Mouse (Mus musculus): Measurements from ENCODE around the gene Gdpgp1. TPM values are rescaled to one million over a fixed set of nuclear protein-coding genes. Genes with fewer than 3 reads are reported as not detected.

Gdpgp1 gene
- total and polyA plus RNA-seq, 3 experiments = 2.0 to 3.6 (median 3.0) TPM

GRCm38 (mm10) chr7:80200588-80200945 is 32.1 kb upstream of the Gdpgp1 start (continued):
- TF ChIP-seq MAZ (IDR thresholded peaks at IDR 0.05; ENCODE audit: low read depth, low read length) (no peak), TBP (conservative IDR thresholded peaks at IDR 0.05; ENCODE audit: low read depth, low read length) (no peak), EP300 (IDR thresholded peaks at IDR 0.05; ENCODE audit: low read length) (no peak), ETS1 (conservative IDR thresholded peaks at IDR 0.05; ENCODE audit: low read depth, low read length) (no peak), CTCF (conservative IDR thresholded peaks at IDR 0.05 in 1 of 2, IDR thresholded peaks at IDR 0.05 in 1 of 2; ENCODE audit: low read depth in 2 of 2, low read length in 2 of 2) (peak in 1 of 2 experiments; percentile 30; a peak in 1 of 4 replicates), MYC (IDR thresholded peaks at IDR 0.05; ENCODE audit: low read depth, low read length) (no peak), TCF12 (IDR thresholded peaks at IDR 0.05; ENCODE audit: low read depth, low read length) (no peak), UBTF (IDR thresholded peaks at IDR 0.05; ENCODE audit: low read depth, low read length) (no peak)

- Histone ChIP-seq H3K9me3 (replicated peaks; ENCODE audit: low read length) (no peaks in the 10 kb centered on the region), H3K36me3 (replicated peaks in 1 of 2; ENCODE audit: control insufficient read depth in 1 of 2, insufficient read depth in 1 of 2, low read length in 1 of 2) (peaks cover 4 to 7% of the 10 kb centered on the region in 2 experiments), H3K9ac (ENCODE audit: insufficient read depth, low read depth) (no peak overlapping the region), H3K4me3 (replicated peaks in 1 of 3; ENCODE audit: low read depth in 2 of 3, low read length in 2 of 3, poor library complexity in 1 of 3) (no peak overlapping the region), H3K4me1 (ENCODE audit: control insufficient read depth in 1 of 2, insufficient read depth in 2 of 2) (peaks cover 46 to 83% of the 10 kb centered on the region in 2 experiments), H3K27me3 (replicated peaks) (no peaks in the 10 kb centered on the region), H3K27ac (ENCODE audit: insufficient read depth, low read depth) (0 out of 2 replicates have a peak overlapping the region, but pooled peaks have one; percentile 6), H3K79me2 (replicated peaks; ENCODE audit: control insufficient read depth, extremely low read depth, insufficient read depth, poor library complexity, severe bottlenecking) (peaks cover 55% of the 10 kb centered on the region), H3K4me2 (ENCODE audit: insufficient read depth, low read depth, poor library complexity, severe bottlenecking) (peak overlapping the region; percentile 90)
- TF ChIP-seq MAZ (IDR thresholded peaks at IDR 0.05; ENCODE audit: low read depth, low read length) (peak; percentile 54; the same call in 1 of the 2 replicates), CHD1 (IDR thresholded peaks at IDR 0.05; ENCODE audit: low read depth, low read length) (0 out of 2 replicates have a peak, but pooled peaks have one; percentile 2), JUND (conservative IDR thresholded peaks at IDR 0.05; ENCODE audit: low read depth, low read length) (no peak), POLR2A (IDR thresholded peaks at IDR 0.05; ENCODE audit: low read depth, low read length) (no peak), MEF2A (IDR thresholded peaks at IDR 0.05; ENCODE audit: borderline replicate concordance, low read depth, low read length) (no peak), BHLHE40 (IDR thresholded peaks at IDR 0.05; ENCODE audit: low read depth, low read length) (peak; percentile 61), IRF4 (IDR thresholded peaks at IDR 0.05; ENCODE audit: low read depth, low read length) (peak; percentile 49), EP300 (IDR thresholded peaks at IDR 0.05; ENCODE audit: low read length) (peak; percentile 24; the same call in 1 of the 2 replicates), ZC3H11A (IDR thresholded peaks at IDR 0.05; ENCODE audit: low read depth, low read length) (no peak), ETS1 (conservative IDR thresholded peaks at IDR 0.05; ENCODE audit: low read depth, low read length) (peak; percentile 65), TCF12 (IDR thresholded peaks at IDR 0.05; ENCODE audit: low read depth, low read length) (0 out of 2 replicates have a peak, but pooled peaks have one; percentile 40)
- in situ Hi-C loops (cut with MboI; ENCODE audit: low pct_ligation_motif_present, low pct_unique_long_range_greater_than_20kb, low sequenced_read_pairs) = no loop called here
- dilution Hi-C loops (cut with MboI; ENCODE audit: extremely low pct_ligation_motif_present, extremely low pct_unique_long_range_greater_than_20kb, low sequenced_read_pairs) = no loop called here
- DNase-seq (ENCODE audit: extremely low read depth) = no peak
Observed at GRCm38 (mm10) chr7:80200963-80201539, 31.6 kb upstream of the Gdpgp1 start.

GRCm38 (mm10) chr7:80201888-80202540 is 30.7 kb upstream of the Gdpgp1 start:
- peaks cover 4 to 7% of the 10 kb centered on the region in 2 experiments for H3K36me3 ChIP-seq (replicated peaks in 1 of 2; ENCODE audit: control insufficient read depth in 1 of 2, insufficient read depth in 1 of 2, low read length in 1 of 2)
- no peak for TF ChIP-seq CHD2 (IDR thresholded peaks at IDR 0.05; ENCODE audit: low read length)
- H3K4me2 ChIP-seq (ENCODE audit: insufficient read depth, low read depth, poor library complexity, severe bottlenecking) = no peak overlapping the region
- H3K9ac ChIP-seq (ENCODE audit: insufficient read depth, low read depth) = no peak overlapping the region
- peaks cover 55 to 91% of the 10 kb centered on the region in 2 experiments for H3K4me1 ChIP-seq (ENCODE audit: control insufficient read depth in 1 of 2, insufficient read depth in 2 of 2)
- no peaks in the 10 kb centered on the region for H3K9me3 ChIP-seq (replicated peaks; ENCODE audit: low read length)
- no peak for DNase-seq (ENCODE audit: extremely low read depth)
- H3K27ac ChIP-seq (ENCODE audit: insufficient read depth, low read depth) = peak overlapping the region; percentile 6; the same call in 1 of the 2 replicates
- no peak overlapping the region for H3K4me3 ChIP-seq (replicated peaks in 1 of 3; ENCODE audit: low read depth in 2 of 3, low read length in 2 of 3, poor library complexity in 1 of 3)
- H3K27me3 ChIP-seq (replicated peaks) = no peaks in the 10 kb centered on the region
- in situ Hi-C loops (cut with MboI; ENCODE audit: low pct_ligation_motif_present, low pct_unique_long_range_greater_than_20kb, low sequenced_read_pairs) = no loop called here
- dilution Hi-C loops (cut with MboI; ENCODE audit: extremely low pct_ligation_motif_present, extremely low pct_unique_long_range_greater_than_20kb, low sequenced_read_pairs) = no loop called here
- peaks cover 64% of the 10 kb centered on the region for H3K79me2 ChIP-seq (replicated peaks; ENCODE audit: control insufficient read depth, extremely low read depth, insufficient read depth, poor library complexity, severe bottlenecking)
